Mouse (Mus musculus) kidney, embryonic 15.5 days (tissue): ENCODE results near the gene Mycl. TPM values are rescaled to one million over a fixed set of nuclear protein-coding genes. Genes with fewer than 3 reads are reported as not detected.
A peak's percentile ranks its signal among the peaks of the same experiment; 100 is the strongest.
"Not testable (repeated sequence)": the region's sequence is repeated elsewhere in the genome, so short reads cannot be mapped to it uniquely, and the experiment has no call there.

Source experiments
- ATAC-seq: fragments of 200-750 bp; cut with Nextera tagmentation; replicated peaks from 2 replicates; pipeline ENCODE4 v1.8.0; 2017; ENCODE audit warnings: moderate TSS enrichment; ENCODE audit not compliant: low FRiP score
- H3K27ac ChIP-seq: fragments of 300-500 bp; sonication (generic); 2 replicates; pipeline ENCODE4 v1.5.1; 2015; ENCODE audit warnings: mild to moderate bottlenecking, inconsistent platforms
- H3K27me3 ChIP-seq: fragments of 300-500 bp; sonication (generic); 2 replicates; pipeline ENCODE4 v1.6.1; 2015; ENCODE audit warnings: inconsistent platforms
- H3K36me3 ChIP-seq: fragments of 300-500 bp; sonication (generic); 2 replicates; pipeline ENCODE4 v1.6.1; 2015; ENCODE audit warnings: inconsistent platforms
- H3K4me1 ChIP-seq: fragments of 300-500 bp; sonication (generic); 2 replicates; pipeline ENCODE4 v1.6.1; 2015; ENCODE audit warnings: inconsistent platforms
- H3K4me2 ChIP-seq: fragments of 300-500 bp; sonication (generic); 2 replicates; pipeline ENCODE4 v1.6.1; 2015; ENCODE audit warnings: moderate library complexity, mild to moderate bottlenecking, inconsistent platforms
- H3K4me3 ChIP-seq: fragments of 300-500 bp; sonication (generic); replicated peaks from 2 replicates; pipeline ENCODE4 v1.5.1; 2015; ENCODE audit warnings: mild to moderate bottlenecking, inconsistent platforms
- H3K9ac ChIP-seq: fragments of 300-500 bp; sonication (generic); 2 replicates; pipeline ENCODE4 v1.6.1; 2015; ENCODE audit warnings: mild to moderate bottlenecking, inconsistent platforms
- H3K9me3 ChIP-seq: fragments of 300-500 bp; sonication (generic); replicated peaks from 2 replicates; pipeline ENCODE4 v1.6.1; 2016; ENCODE audit warnings: inconsistent platforms
- WGBS: fragments of 180-500 bp; shearing (Covaris S2); methylation state at CpG from one replicate; pipeline ENCODE4 v1.1.7; 2015; ENCODE audit warnings: mixed read lengths; 5-methylcytosine and 5-hydroxymethylcytosine counted together
- polyA plus RNA-seq: library from polyadenylated mRNA; unstranded; fragments of >200 nt; fragmentation: Nextera tagmentation; extraction: Ambion mirVana; gene quantifications from 2 replicates; pipeline ENCODE4 v1.2.1, GENCODE M21; 2015

Gene Mycl
- polyA plus RNA-seq, 1 experiment from 2014 or later: 8.1 TPM

DNA sequence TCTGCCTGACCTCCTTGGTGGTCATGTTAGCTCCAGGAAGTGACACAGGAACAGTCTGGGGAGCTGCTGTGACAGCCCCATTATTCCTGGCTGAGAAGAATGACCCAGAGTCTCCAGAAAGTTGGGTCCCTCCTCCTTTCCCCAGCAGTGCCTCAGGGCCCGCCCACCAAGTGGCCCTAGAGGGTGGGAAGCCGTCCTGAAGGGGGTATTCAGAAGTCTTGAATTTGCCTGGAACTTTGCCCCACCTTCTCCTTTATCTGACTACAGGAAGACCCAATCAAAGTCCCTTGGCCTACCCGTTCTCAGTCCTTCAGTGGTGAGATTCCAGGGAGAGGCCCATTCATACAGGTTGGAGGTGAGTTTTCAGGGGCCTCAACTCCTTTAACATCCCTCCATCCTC lies 13.5 kb upstream of the Mycl start:
- 42% methylated on average over 3 of the region's 3 CpGs for WGBS
- H3K27me3 ChIP-seq: peaks cover 25% of the 10 kb centered on the region
- H3K27ac ChIP-seq: no peak overlapping the region
- no peaks in the 10 kb centered on the region for H3K9me3 ChIP-seq
- no peak overlapping the region for H3K9ac ChIP-seq
- no peak overlapping the region for H3K4me3 ChIP-seq
- peaks cover 22% of the 10 kb centered on the region for H3K4me1 ChIP-seq
- no peak overlapping the region for H3K4me2 ChIP-seq
- no peak for ATAC-seq
- no peaks in the 10 kb centered on the region for H3K36me3 ChIP-seq

DNA sequence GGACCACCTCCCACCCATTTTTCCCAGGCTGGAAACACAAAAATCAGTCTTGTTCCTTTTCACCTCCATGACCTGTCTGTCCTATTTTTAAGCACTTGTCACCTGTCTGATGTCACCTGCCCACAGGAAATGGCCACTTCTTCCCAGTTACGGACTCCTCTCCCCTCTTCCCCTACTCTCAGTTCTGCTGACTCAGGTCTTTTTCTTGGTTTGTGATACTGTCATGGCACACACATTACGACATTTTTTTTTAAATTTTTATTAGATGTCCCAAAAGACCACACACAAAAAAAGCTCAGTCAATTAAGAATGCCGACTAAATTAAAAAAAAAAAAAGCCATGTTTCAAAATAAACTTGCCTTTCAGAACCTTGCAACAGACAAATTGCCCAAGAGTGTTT lies 12.9 kb upstream of the Mycl start:
- 67% methylated on average over 3 of the region's 3 CpGs for WGBS
- H3K4me3 ChIP-seq: no peak overlapping the region
- H3K4me2 ChIP-seq: no peak overlapping the region
- no peaks in the 10 kb centered on the region for H3K9me3 ChIP-seq
- no peaks in the 10 kb centered on the region for H3K36me3 ChIP-seq
- H3K4me1 ChIP-seq: peaks cover 22% of the 10 kb centered on the region
- H3K27me3 ChIP-seq: peaks cover 25% of the 10 kb centered on the region
- ATAC-seq: no peak
- H3K27ac ChIP-seq: no peak overlapping the region
- no peak overlapping the region for H3K9ac ChIP-seq

DNA sequence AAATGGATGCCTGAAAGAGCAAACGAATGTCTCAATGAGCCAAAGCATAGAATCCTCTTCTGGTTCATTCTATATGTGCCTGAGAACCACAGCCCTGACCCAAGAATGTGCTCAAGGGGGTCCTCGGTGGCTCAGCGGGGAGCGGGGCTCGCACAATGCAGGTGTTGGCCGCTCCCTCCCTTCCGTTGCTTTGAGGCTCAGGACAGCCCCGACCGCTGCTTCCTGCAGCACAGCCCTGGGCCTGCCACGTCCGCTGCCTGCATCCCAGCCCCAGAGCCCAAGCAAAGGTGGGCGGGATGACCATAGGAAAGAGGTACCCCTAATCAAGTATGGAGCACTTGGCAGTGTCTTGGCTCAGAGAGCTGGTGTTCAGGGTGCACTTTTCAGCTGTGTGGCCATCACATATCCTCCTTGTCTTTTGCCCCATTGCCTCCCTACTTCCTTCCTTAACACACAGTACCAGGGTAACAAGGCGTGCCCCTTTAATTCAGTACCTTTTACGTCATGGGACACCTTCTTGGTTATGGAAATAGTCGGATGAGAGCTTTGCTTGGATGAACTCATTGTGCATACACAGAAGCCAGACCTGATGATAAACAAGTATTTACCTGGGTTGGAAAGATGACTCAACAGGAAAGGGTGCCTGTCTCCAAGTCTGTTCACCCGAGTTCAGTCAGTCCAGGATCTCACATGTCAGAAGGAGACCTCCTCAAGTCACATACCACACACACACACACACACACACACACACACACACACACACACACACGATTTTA lies 11.8 kb upstream of the Mycl start:
- Histone ChIP-seq H3K36me3 (no peaks in the 10 kb centered on the region), H3K4me1 (peaks cover 22% of the 10 kb centered on the region), H3K27me3 (peaks cover 25% of the 10 kb centered on the region), H3K9me3 (no peaks in the 10 kb centered on the region), H3K4me2 (peak overlapping the region; percentile 49), H3K9ac (no peak overlapping the region; the same call in 1 of the 2 replicates), H3K4me3 (peak overlapping the region; percentile 11), H3K27ac (no peak overlapping the region)
- ATAC-seq: no peak
- WGBS: 29% methylated on average over 17 of the region's 17 CpGs

DNA sequence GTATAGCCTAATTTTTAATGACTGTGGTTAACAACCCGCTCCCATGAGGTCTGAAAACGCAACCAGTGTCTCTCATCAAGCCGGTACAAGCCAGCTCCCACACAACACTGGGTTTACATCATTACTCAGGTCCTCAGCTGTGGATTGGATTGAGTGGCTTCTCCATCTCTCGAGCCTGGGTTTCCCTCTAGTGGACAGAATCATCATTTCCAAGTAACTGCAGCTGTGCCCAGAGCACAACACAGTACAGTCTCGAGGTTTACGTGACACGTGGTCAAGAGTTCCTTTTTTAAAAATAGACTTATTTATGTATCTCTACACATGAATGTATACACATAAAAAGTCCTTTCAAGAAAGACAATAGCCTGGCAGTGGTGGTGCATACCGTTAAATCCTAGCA lies 10.3 kb upstream of the Mycl start:
- Histone ChIP-seq H3K36me3 (no peaks in the 10 kb centered on the region), H3K4me1 (peaks cover 22% of the 10 kb centered on the region), H3K9ac (no peak overlapping the region), H3K4me3 (no peak overlapping the region), H3K9me3 (no peaks in the 10 kb centered on the region), H3K4me2 (no peak overlapping the region), H3K27me3 (peaks cover 25% of the 10 kb centered on the region), H3K27ac (no peak overlapping the region)
- ATAC-seq: peak; percentile 85
- 29% methylated on average over 8 of the region's 8 CpGs for WGBS

DNA sequence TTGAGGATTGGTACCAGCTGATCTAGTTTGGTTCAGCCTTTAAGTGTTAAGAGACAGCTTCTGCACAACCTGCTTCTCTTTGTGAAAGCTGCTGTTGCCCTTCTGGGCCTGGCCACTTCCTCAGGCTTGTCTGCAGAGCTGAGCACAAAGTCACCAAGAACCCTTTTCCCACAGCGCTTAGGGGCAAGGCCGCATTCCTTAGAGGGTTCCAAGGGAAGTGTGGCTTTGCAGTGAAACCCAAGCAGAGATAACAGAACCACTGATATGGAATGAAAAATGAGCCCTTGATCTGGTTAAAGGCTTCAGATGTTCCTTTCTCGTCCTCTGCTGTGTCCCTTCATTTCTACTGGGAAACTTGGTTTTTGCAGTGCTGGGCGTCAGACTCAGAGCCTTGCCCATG lies 8.0 kb upstream of the Mycl start:
- Histone ChIP-seq H3K27me3 (peaks cover 20% of the 10 kb centered on the region), H3K4me2 (no peak overlapping the region), H3K9me3 (no peaks in the 10 kb centered on the region), H3K9ac (no peak overlapping the region), H3K27ac (no peak overlapping the region), H3K36me3 (no peaks in the 10 kb centered on the region), H3K4me1 (peaks cover 6% of the 10 kb centered on the region; the same call in 1 of the 2 replicates), H3K4me3 (no peak overlapping the region)
- 75% methylated on average over 4 of the region's 4 CpGs for WGBS
- no peak for ATAC-seq

DNA sequence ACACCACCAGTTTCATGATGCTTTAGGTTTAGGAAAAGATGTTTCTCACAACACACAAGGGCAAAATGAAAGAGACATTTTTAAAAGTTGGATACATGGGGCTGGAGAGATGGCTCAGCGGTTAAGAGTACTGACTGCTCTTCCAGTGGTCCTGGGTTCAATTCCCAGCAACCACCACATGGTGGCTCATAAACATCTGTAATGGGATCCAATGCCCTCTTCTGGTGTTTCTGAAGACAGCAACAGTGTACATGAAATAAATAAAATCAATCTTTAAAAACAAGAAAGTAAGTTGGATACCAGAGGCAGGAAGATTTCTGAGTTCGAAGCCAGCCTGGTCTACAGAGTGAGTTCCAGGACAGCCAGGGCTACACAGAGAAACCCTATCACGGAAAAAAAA lies 7.4 kb upstream of the Mycl start:
- H3K4me3 ChIP-seq, H3K4me1 ChIP-seq, H3K4me2 ChIP-seq, ATAC-seq, H3K36me3 ChIP-seq, H3K27ac ChIP-seq, H3K9me3 ChIP-seq, H3K9ac ChIP-seq: not testable (repeated sequence)
- 71% methylated on average over 3 of the region's 3 CpGs for WGBS
- peaks cover 18% of the 10 kb centered on the region for H3K27me3 ChIP-seq

DNA sequence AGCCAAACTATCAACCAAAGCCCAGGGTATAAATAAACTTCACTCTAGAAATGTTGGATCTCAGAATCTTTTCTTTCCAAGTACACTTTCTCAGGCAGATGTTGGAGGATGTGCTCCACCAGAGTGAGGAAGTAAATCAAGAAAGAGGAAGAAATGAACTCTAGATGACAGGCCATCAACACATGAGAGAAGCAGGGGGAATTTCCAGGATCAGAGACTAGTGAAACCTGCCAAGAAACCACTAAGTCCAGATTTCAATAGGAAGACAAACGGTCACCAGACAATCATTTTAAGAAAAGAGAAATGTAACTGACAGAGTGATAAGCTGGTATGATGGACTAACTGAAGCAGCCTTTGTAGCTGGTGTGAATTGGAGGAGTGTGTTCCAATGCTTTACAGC lies 4.3 kb upstream of the Mycl start:
- Histone ChIP-seq H3K9me3 (no peaks in the 10 kb centered on the region), H3K4me3 (no peak overlapping the region), H3K9ac (no peak overlapping the region), H3K4me1 (peaks cover 4% of the 10 kb centered on the region), H3K27ac (no peak overlapping the region), H3K36me3 (no peaks in the 10 kb centered on the region), H3K4me2 (no peak overlapping the region), H3K27me3 (0 out of 2 replicates have a peak, but pooled peaks cover 3% of the 10 kb centered on the region)
- ATAC-seq: no peak
- WGBS: 77% methylated on average over 1 of the region's 1 CpGs

GRCm38 (mm10) chr4:122992276-122992675 lies 3.2 kb upstream of the Mycl start:
- peaks cover 14% of the 10 kb centered on the region for H3K4me1 ChIP-seq
- peaks cover 10% of the 10 kb centered on the region for H3K27me3 ChIP-seq
- no peak overlapping the region for H3K27ac ChIP-seq
- no peak for ATAC-seq
- no peaks in the 10 kb centered on the region for H3K9me3 ChIP-seq
- 36% methylated on average over 3 of the region's 3 CpGs for WGBS
- no peak overlapping the region for H3K4me3 ChIP-seq
- H3K36me3 ChIP-seq: no peaks in the 10 kb centered on the region
- no peak overlapping the region for H3K4me2 ChIP-seq
- no peak overlapping the region for H3K9ac ChIP-seq

GRCm38 (mm10) chr4:122996221-122996617 lies 767 bp downstream of the Mycl start:
- ATAC-seq: no peak; the same call in 1 of the 2 replicates
- Histone ChIP-seq H3K4me2 (peak overlapping the region; percentile 99), H3K9me3 (no peaks in the 10 kb centered on the region), H3K4me1 (peaks cover 38% of the 10 kb centered on the region), H3K36me3 (peaks cover 1% of the 10 kb centered on the region; the same call in 1 of the 2 replicates), H3K27me3 (peaks cover 38% of the 10 kb centered on the region), H3K27ac (peak overlapping the region; percentile 75), H3K4me3 (peak overlapping the region; percentile 64), H3K9ac (peak overlapping the region; percentile 66)
- 1% methylated on average over 32 of the region's 32 CpGs for WGBS

GRCm38 (mm10) chr4:122996618-122997381 lies 1.3 kb downstream of the Mycl start:
- Histone ChIP-seq H3K9me3 (no peaks in the 10 kb centered on the region), H3K4me1 (peaks cover 38% of the 10 kb centered on the region), H3K4me3 (peak overlapping the region; percentile 64), H3K36me3 (peaks cover 7% of the 10 kb centered on the region; the same call in 1 of the 2 replicates), H3K9ac (peak overlapping the region; percentile 66), H3K27ac (peak overlapping the region; percentile 75), H3K27me3 (peaks cover 41% of the 10 kb centered on the region), H3K4me2 (peak overlapping the region; percentile 99)
- peak; percentile 31 for ATAC-seq
- WGBS: 0% methylated on average over 47 of the region's 47 CpGs

- WGBS: 16% methylated on average over 12 of the region's 12 CpGs
- ATAC-seq: no peak; the same call in 1 of the 2 replicates
- H3K4me3 ChIP-seq: peak overlapping the region; percentile 23; the same call in 1 of the 2 replicates
These were observed 3.2 kb downstream of the Mycl start for GRCm38 (mm10) chr4:122998537-122999262.

More at GRCm38 (mm10) chr4:122998537-122999262, 3.2 kb downstream of the Mycl start:
- Histone ChIP-seq H3K9ac (no peak overlapping the region), H3K27me3 (peaks cover 42% of the 10 kb centered on the region), H3K4me2 (peak overlapping the region; percentile 99), H3K27ac (no peak overlapping the region), H3K4me1 (peaks cover 38% of the 10 kb centered on the region), H3K36me3 (peaks cover 7% of the 10 kb centered on the region; the same call in 1 of the 2 replicates), H3K9me3 (no peaks in the 10 kb centered on the region)
